Mouse (Mus musculus): ENCODE measurements around the gene Nuf2. TPM values are rescaled to one million over a fixed set of nuclear protein-coding genes. Genes with fewer than 3 reads are reported as not detected.

Gene Nuf2
- polyA plus RNA-seq, 1 experiment from 2014 or later = 95.4 TPM

Other genes starting within 250 kb of the Nuf2 start
- gene Rgs5, start 124.0 kb upstream of the Nuf2 start, polyA plus RNA-seq (2016; fragmentation: Nextera tagmentation; extraction: Ambion mirVana) = 0.22 and 0.35 TPM in 2 replicates
- 1.7 and 2.8 TPM in 2 replicates for gene Rgs4, start 216.2 kb upstream of the Nuf2 start, polyA plus RNA-seq (2016; fragmentation: Nextera tagmentation; extraction: Ambion mirVana)

Data from forebrain, embryonic 10.5 days (tissue).